Mouse (Mus musculus): ENCODE results near the gene Dazap1. TPM values are rescaled to one million over a fixed set of nuclear protein-coding genes. Genes with fewer than 3 reads are reported as not detected.
A peak's percentile ranks its signal among the peaks of the same experiment; 100 is the strongest.
"Not testable (repeated sequence)": the region's sequence is repeated elsewhere in the genome, so short reads cannot be mapped to it uniquely, and the experiment has no call there.

Gene Dazap1
- polyA plus RNA-seq (2016; fragmentation: Nextera tagmentation; extraction: Ambion mirVana): 44.3 and 45.9 TPM in 2 replicates

DNA sequence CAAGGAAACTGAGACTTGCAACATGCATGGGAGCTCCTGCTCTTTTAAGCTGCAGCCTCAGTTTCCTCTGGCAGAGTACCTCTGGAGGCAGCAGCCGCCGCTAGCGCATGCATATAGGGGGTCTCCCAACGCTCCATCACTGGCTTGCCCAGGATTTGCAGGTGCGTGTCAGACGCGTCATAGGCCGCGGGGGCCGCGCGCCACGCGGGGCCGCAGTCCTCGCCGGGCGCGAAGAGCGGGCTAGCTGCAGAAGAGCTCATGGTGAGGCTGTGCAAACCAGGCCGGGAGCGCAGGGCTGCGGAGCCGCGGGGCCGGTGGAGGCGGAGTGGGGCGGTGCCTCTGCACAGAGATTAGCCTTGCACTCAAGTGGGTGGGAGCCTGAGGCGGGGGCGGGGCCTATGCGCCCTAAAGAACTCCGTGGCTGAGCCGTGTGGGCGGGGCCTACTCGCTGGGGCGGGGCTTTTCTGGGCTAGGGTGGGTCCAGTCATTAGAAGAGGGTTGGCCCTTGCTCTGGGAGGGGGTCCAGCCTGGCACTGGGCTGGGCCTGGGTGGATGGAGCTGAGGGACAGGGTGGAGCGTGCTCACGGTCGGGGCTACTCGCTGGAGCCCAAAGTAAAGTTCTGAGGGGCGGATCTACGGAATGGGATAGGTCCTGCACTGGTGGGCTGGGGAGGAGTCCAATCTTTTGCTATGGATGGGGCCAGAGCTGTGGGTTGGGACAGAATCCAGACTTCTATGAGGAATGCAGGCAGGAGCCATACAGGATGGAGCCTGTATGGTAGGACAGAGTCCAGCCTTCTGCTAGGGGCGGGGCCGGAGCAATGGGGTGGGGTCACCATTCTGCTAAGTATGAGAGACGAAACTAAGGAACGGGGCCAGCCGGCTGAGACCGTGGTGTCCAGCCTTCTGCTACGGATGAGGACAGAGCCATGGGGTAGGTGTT, at the start of gene Dazap1, which contains the start of gene Gamt:
Gene Dazap1 (plus strand): TSS at position 845 of the 943 bp plus-strand sequence.
Gene Gamt (minus strand): TSS at position 371 of the 943 bp plus-strand sequence.
- peak within 1 kb of the TSS; percentile 90 for H3K4me2 ChIP-seq
- ATAC-seq: peak; percentile 80
- peak within 1 kb of the TSS; percentile 72 for H3K9ac ChIP-seq
- H3K4me3 ChIP-seq: peak within 1 kb of the TSS; percentile 58
- H3K4me1 ChIP-seq: peaks cover 69% of the 10 kb centered on the region
- no peaks in the 10 kb centered on the region for H3K27me3 ChIP-seq (replicated peaks)
- no peaks in the 10 kb centered on the region for H3K9me3 ChIP-seq (replicated peaks)
- WGBS (ENCODE audit: insufficient replicate concordance): under 1% methylated on average over 49 of the region's 49 CpGs
- peaks cover 35% of the 10 kb centered on the region for H3K36me3 ChIP-seq
- H3K27ac ChIP-seq: peak within 1 kb of the TSS; percentile 94

DNA sequence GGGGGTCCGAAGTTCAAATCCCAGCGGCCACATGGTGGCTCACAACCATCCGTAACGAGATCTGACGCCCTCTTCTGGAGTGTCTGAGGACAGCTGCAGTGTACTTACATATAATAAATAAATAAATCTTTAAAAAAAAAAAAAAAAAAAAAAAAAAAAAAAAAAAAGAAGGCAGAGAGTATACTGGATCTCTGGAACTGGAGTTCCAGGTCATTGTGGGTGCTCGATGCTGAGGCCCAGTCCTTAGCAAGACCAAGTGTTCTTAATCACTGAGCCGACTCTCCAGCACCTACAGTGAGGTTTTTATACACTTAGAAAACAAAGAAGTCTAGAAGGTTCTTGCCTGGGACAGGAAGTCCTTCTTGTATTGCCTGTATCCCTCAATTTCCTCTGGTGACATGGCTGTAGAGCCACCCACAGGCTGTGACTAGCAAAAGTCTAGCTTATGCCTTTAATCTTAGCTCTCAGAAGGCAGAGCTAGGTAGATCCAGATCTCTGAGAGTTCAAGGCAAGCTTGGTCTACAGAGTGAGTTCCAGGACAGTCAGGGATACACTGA, 49.7 kb upstream of the Dazap1 start:
- WGBS (ENCODE audit: insufficient replicate concordance): 63% methylated on average over 7 of the region's 7 CpGs
- peaks cover 32% of the 10 kb centered on the region for H3K27me3 ChIP-seq (replicated peaks)
- not testable (repeated sequence) for H3K4me1 ChIP-seq; H3K9me3 ChIP-seq (replicated peaks); H3K9ac ChIP-seq; ATAC-seq; H3K27ac ChIP-seq; H3K36me3 ChIP-seq; H3K4me3 ChIP-seq; H3K4me2 ChIP-seq

DNA sequence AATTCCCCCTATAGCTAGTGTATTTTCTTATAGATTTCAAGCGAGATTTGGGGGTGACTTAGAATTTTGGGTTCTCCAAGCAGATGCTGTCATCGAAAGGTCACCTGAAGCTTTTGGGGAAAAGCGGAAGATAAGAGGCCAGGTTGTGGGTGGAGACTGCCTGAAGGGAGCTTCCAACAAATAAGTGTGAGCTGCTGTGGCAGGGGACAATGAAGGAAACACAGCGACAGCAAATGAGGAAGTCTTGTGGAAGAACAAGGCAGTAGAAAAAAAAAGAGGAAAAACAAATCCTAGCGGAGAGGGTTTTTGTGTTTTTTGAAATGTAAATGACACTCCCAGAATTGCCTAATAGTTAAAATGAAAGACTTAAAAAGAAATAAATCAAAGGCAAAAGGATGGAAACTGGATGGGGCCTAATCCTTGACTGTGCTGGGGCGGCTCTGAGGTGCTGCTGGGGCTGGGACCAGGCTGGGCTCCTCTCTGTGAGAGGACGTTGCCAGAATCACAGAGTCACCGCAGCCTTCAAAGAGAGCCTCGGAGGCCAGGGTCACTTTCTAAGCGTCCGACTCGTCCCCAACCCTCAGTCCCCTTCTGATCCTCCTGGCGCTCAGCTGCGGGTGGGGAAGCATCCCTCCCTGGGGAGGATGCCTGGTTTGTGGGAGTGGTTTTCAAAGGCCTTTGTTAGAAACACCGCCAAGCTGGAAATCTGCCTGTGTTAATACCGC, 46.1 kb upstream of the Dazap1 start:
- H3K27ac ChIP-seq: no peak overlapping the region
- no peaks in the 10 kb centered on the region for H3K9me3 ChIP-seq (replicated peaks)
- no peak overlapping the region for H3K9ac ChIP-seq
- 20% methylated on average over 16 of the region's 16 CpGs for WGBS (ENCODE audit: insufficient replicate concordance)
- ATAC-seq: no peak
- peaks cover 25% of the 10 kb centered on the region for H3K27me3 ChIP-seq (replicated peaks)
- no peaks in the 10 kb centered on the region for H3K4me1 ChIP-seq
- H3K4me3 ChIP-seq: no peak overlapping the region
- no peak overlapping the region for H3K4me2 ChIP-seq
- no peaks in the 10 kb centered on the region for H3K36me3 ChIP-seq

DNA sequence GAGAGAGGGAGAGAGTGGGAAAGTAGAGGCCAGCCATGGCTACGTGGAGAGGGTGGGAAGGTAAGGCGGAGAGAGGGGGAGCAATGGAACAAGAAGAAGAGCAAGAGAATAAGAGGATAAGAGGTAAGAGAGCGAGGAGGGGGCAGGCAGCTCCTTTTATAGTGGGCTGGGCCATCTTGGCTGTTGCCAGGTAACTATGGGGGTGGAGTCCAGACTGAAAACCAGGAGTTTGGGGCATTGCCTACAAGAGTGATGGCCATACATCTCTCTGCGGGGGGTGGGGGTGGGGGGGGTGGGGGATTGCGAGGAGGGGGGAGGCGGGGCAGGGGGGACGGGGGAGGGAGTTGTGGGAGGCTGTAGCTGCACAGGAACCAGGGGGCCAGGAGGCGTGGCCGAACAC, 40.6 kb upstream of the Dazap1 start:
- Histone ChIP-seq H3K36me3 (no peaks in the 10 kb centered on the region), H3K9ac (no peak overlapping the region), H3K4me2 (no peak overlapping the region), H3K4me3 (no peak overlapping the region), H3K27me3 (replicated peaks) (peaks cover 49% of the 10 kb centered on the region), H3K4me1 (peaks cover 3% of the 10 kb centered on the region), H3K27ac (no peak overlapping the region), H3K9me3 (replicated peaks) (no peaks in the 10 kb centered on the region)
- ATAC-seq: no peak
- WGBS (ENCODE audit: insufficient replicate concordance): 37% methylated on average over 8 of the region's 9 CpGs

DNA sequence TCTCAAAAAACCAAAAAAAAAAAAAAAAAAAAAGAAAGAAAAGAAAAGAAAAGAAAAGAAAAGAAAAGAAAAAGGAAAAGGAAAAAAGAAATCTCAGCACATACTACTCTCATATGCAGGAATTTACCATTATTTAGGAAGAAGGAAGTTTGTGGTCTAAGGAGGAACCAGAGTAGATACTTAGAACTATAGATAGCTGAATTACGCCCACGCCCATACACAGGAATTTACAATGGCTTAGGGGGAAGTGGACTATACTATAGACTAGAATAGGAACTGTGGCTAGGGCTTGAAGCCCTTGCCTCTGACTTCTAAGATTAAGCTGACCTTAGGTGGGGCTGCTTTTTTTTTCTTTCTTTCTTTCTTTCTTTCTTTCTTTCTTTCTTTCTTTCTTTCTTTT, 38.1 kb upstream of the Dazap1 start:
- 29% methylated on average over 2 of the region's 2 CpGs for WGBS (ENCODE audit: insufficient replicate concordance)
- not testable (repeated sequence) for H3K4me2 ChIP-seq; H3K4me3 ChIP-seq; ATAC-seq; H3K36me3 ChIP-seq; H3K9ac ChIP-seq; H3K27ac ChIP-seq; H3K9me3 ChIP-seq (replicated peaks)
- peaks cover 22% of the 10 kb centered on the region for H3K4me1 ChIP-seq
- peaks cover 45% of the 10 kb centered on the region for H3K27me3 ChIP-seq (replicated peaks)

DNA sequence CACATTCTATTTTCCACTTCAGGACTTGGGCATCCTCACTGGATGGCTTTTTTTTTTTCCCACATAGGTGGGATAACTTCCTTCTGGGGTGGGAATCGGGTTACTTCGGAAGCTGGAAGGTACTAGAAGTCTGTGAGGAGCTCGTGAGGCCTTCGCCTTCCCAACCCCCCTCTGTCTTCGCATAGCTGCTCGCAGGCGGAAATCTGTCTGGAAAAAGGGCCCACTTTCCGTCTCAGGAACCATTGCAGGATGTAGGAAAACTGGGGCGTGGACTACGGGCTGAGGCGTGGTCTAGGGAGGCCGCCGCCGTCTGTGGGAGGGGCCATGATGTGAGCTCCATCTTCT, 35.2 kb upstream of the Dazap1 start:
- 2% methylated on average over 14 of the region's 14 CpGs for whole genome bisulfite sequencing (ENCODE audit: insufficient replicate concordance)
- no peaks in the 10 kb centered on the region for H3K9me3 ChIP-seq (replicated peaks)
- no peak for ATAC-seq
- H3K4me1 ChIP-seq: peaks cover 29% of the 10 kb centered on the region
- H3K4me3 ChIP-seq: peak overlapping the region; percentile 81
- H3K27me3 ChIP-seq (replicated peaks): peaks cover 20% of the 10 kb centered on the region; the same call in 1 of the 2 replicates
- peaks cover 32% of the 10 kb centered on the region for H3K36me3 ChIP-seq
- H3K9ac ChIP-seq: peak overlapping the region; percentile 64
- peak overlapping the region; percentile 95 for H3K4me2 ChIP-seq
- H3K27ac ChIP-seq: peak overlapping the region; percentile 93; the same call in 1 of the 2 replicates

DNA sequence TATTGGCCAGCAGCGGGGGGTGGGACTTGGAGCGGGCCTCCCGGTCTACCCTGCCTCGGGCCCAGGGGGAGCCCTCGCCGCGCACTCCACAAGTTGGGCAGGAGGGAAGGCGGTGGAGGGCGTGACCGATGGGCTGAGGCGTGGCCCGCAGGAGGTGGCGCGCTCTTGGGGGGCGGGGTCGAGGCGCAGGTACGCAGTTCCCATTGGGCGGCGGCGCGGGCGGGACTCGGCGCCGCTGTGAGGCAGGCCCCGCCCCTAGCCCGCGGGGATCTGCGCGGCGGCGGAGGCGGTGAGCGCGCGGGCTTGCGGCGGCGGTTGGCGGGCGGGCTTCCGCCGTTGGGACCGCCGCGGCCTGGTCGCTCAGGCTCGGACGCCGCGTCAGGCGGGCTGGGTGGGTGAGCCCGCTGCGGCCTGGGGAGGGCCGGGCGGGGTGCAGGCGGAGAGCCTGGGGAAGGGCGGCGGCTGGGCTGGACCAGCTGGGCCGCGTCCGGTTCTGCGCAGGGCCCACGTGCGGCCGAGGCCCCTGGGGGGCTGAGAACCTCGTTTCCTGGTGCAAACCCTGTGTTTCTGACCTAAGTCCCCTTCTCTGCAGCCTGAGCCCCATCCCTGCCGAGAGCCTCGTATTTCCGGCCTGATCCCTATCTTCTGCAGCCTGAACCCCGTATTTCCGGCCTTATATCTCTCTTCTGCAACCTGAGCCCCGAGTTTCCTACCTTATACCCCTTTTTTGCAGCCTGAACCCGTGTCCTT, 34.7 kb upstream of the Dazap1 start, which contains the start of gene Mum1:
Gene Mum1 (plus strand): TSS at position 19 of the 750 bp plus-strand sequence.
- H3K27ac ChIP-seq: peak within 1 kb of the TSS; percentile 93
- ATAC-seq: peak; percentile 99
- peak within 1 kb of the TSS; percentile 94 for H3K9ac ChIP-seq
- H3K4me2 ChIP-seq: peak within 1 kb of the TSS; percentile 95
- H3K4me3 ChIP-seq: peak within 1 kb of the TSS; percentile 81
- H3K36me3 ChIP-seq: peaks cover 36% of the 10 kb centered on the region
- WGBS (ENCODE audit: insufficient replicate concordance): under 1% methylated on average over 71 of the region's 75 CpGs
- H3K4me1 ChIP-seq: peaks cover 29% of the 10 kb centered on the region
- H3K9me3 ChIP-seq (replicated peaks): no peaks in the 10 kb centered on the region
- peaks cover 16% of the 10 kb centered on the region; the same call in 1 of the 2 replicates for H3K27me3 ChIP-seq (replicated peaks)

DNA sequence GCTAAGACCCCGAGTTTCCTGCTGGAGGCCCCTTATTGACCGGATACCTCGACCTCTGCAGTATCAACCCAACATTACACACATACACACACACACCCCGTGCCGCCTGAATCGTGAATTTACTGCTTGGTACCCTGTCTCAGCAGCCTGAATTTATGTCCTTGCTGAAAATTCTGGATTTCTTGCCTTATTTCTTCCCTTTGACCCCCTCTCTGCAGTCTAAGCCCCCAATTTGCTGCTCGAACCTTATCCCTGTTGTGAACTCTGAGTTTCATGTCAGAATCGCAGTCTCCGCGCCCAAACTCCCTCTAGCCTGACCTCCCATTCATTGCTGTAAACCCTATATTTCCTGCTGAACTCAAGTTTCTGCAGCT, 34.1 kb upstream of the Dazap1 start:
- Histone ChIP-seq H3K9me3 (replicated peaks) (no peaks in the 10 kb centered on the region), H3K27me3 (replicated peaks) (peaks cover 12% of the 10 kb centered on the region; the same call in 1 of the 2 replicates), H3K27ac (peak overlapping the region; percentile 93), H3K36me3 (peaks cover 41% of the 10 kb centered on the region), H3K9ac (peak overlapping the region; percentile 94), H3K4me3 (peak overlapping the region; percentile 81), H3K4me2 (peak overlapping the region; percentile 95), H3K4me1 (peaks cover 30% of the 10 kb centered on the region)
- 6% methylated on average over 10 of the region's 10 CpGs for WGBS (ENCODE audit: insufficient replicate concordance)
- ATAC-seq: no peak

DNA sequence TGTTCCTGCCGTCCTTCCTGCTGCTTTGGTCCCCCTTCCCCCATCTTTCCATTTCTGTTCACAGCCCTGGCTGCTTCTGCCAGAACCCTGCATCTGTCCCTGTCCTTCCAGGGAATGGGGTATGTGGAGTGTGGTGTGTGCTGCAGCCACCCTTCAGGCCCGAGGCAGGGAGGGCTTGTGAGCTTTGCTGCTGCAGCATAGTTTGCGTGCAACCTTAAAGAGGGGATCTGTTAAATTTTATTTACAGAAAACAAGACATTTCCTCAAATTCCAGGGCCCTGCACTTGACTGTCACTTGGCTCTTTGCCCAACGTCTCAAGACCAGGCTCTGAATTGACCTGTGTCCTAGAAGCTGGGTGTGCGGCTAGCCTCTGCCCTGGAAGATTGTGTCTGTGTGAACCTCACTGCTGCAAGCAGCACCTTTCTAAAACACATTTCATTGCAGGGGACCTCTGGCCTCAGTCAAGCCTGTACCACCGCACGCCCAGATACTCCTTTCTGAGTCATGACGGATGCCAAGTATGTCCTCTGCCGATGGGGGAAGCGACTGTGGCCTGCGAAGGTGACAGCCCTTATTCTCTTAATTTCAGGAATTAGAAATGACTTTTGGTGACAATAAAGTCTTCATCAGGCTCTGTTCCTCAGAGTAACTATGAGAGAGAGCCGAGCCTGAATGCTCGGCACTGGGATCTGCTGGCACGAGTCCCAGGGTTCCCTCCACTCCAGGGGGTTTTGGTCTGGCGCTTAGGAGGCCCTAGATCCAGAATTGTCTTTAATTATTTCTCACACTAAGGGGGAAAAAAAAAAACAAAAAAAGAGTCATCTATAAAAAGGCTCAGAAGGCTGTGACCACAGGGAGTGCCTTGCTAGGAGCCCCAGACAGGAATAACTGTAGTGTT, 33.2 kb upstream of the Dazap1 start:
- Histone ChIP-seq H3K27ac (peak overlapping the region; percentile 93; the same call in 1 of the 2 replicates), H3K4me1 (peaks cover 38% of the 10 kb centered on the region), H3K36me3 (peaks cover 51% of the 10 kb centered on the region), H3K9me3 (replicated peaks) (no peaks in the 10 kb centered on the region), H3K4me2 (peak overlapping the region; percentile 95), H3K27me3 (replicated peaks) (peaks cover 12% of the 10 kb centered on the region; the same call in 1 of the 2 replicates), H3K9ac (peak overlapping the region; percentile 94), H3K4me3 (peak overlapping the region; percentile 81)
- WGBS (ENCODE audit: insufficient replicate concordance): 80% methylated on average over 15 of the region's 15 CpGs
- no peak for ATAC-seq

DNA sequence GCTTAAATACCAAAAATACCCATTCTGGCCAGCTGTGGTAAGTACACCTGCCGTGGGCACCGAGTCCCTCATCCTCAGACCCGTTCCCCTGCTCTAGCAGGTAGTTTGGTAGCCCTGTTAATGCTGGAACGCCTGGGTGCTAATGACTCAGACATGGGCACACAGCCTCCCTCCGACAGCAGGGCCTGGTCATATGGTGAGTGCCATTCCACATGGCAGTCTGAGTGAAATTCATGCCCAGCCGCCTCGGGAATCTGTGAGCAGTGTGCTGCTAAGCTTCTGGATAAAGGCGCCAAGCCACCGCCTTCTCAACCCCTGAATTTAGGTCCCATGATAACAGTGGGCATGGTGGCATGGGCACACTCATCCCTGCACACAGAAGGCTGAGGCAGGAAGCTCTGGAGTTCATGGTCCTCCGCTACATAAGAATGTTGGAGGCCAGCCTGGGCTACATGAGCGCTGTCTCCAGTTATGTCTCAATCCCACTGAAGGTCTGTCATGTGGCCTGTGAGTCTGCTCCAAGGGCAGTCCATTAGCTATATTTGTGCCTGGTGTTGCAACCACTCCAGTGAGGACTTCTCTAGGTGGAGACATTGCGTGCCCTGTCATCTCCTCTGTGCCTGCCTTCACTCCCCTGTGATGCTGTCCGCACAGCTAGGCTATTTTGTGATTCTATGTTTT, 25.0 kb upstream of the Dazap1 start:
- Histone ChIP-seq H3K36me3 (peaks cover 100% of the 10 kb centered on the region), H3K27me3 (replicated peaks) (no peaks in the 10 kb centered on the region), H3K4me3 (no peak overlapping the region), H3K27ac (no peak overlapping the region), H3K9ac (no peak overlapping the region), H3K4me1 (peaks cover 13% of the 10 kb centered on the region; the same call in 1 of the 2 replicates), H3K4me2 (no peak overlapping the region), H3K9me3 (replicated peaks) (no peaks in the 10 kb centered on the region)
- ATAC-seq: no peak
- WGBS (ENCODE audit: insufficient replicate concordance): 87% methylated on average over 13 of the region's 13 CpGs
